Mouse (Mus musculus): ENCODE measurements around the gene Dpyd. TPM values are rescaled to one million over a fixed set of nuclear protein-coding genes. Genes with fewer than 3 reads are reported as not detected.

Gene Dpyd
- total and polyA plus RNA-seq, 2 experiments from 2014 or later, result 5.8 to 7.5 TPM

GRCm38 (mm10) chr3:119021255-119021654 lies 459.3 kb downstream of the Dpyd start:
- peak; percentile 82; the same call in 1 of the 2 replicates for ATAC-seq
- no peaks in the 10 kb centered on the region for H3K27me3 ChIP-seq (ENCODE audit: insufficient read depth, low read length)
- no peaks in the 10 kb centered on the region for H3K36me3 ChIP-seq (ENCODE audit: insufficient read depth)
- no peak for TF ChIP-seq CTCF (IDR thresholded peaks at IDR 0.05; ENCODE audit: low read depth)
- DNase-seq, result peak; percentile 29
- no peaks in the 10 kb centered on the region for H3K9me3 ChIP-seq (ENCODE audit: low read length)
- H3K27ac ChIP-seq (ENCODE audit: low read depth, low read length), result no peak overlapping the region
- no peak overlapping the region for H3K9ac ChIP-seq
- no peak overlapping the region for H3K4me2 ChIP-seq (ENCODE audit: low read depth)
- WGBS, result 14% methylated on average over 7 of the region's 7 CpGs
- no peak overlapping the region for H3K4me3 ChIP-seq (ENCODE audit: low read depth, low read length)
- H3K4me1 ChIP-seq (ENCODE audit: insufficient read depth), result no peaks in the 10 kb centered on the region

GRCm38 (mm10) chr3:119042611-119043010 lies 480.7 kb downstream of the Dpyd start:
- 33% methylated on average over 1 of the region's 1 CpGs for WGBS
- no peaks in the 10 kb centered on the region for H3K9me3 ChIP-seq (ENCODE audit: low read length)

GRCm38 (mm10) chr3:119056144-119056543 lies 494.2 kb downstream of the Dpyd start:
- Histone ChIP-seq H3K9ac (no peak overlapping the region), H3K27me3 (ENCODE audit: insufficient read depth, low read length) (no peaks in the 10 kb centered on the region), H3K27ac (ENCODE audit: low read depth, low read length) (no peak overlapping the region), H3K4me2 (ENCODE audit: low read depth) (no peak overlapping the region), H3K36me3 (ENCODE audit: insufficient read depth) (no peaks in the 10 kb centered on the region), H3K4me3 (ENCODE audit: low read depth, low read length) (no peak overlapping the region), H3K9me3 (ENCODE audit: low read length) (no peaks in the 10 kb centered on the region), H3K4me1 (ENCODE audit: insufficient read depth) (no peaks in the 10 kb centered on the region)
- no peak for ATAC-seq
- DNase-seq, result no peak
- 91% methylated on average over 1 of the region's 1 CpGs for WGBS
- no peak for TF ChIP-seq CTCF (IDR thresholded peaks at IDR 0.05; ENCODE audit: low read depth)

More at GRCm38 (mm10) chr3:119042611-119043010, 480.7 kb downstream of the Dpyd start:
- H3K4me2 ChIP-seq (ENCODE audit: low read depth), result no peak overlapping the region
- no peak for TF ChIP-seq CTCF (IDR thresholded peaks at IDR 0.05; ENCODE audit: low read depth)
- no peak overlapping the region for H3K27ac ChIP-seq (ENCODE audit: low read depth, low read length)
- no peaks in the 10 kb centered on the region for H3K4me1 ChIP-seq (ENCODE audit: insufficient read depth)
- DNase-seq (no peak), ATAC-seq (no peak)
- H3K4me3 ChIP-seq (ENCODE audit: low read depth, low read length), result no peak overlapping the region
- H3K9ac ChIP-seq, result no peak overlapping the region
- H3K27me3 ChIP-seq (ENCODE audit: insufficient read depth, low read length), result no peaks in the 10 kb centered on the region
- H3K36me3 ChIP-seq (ENCODE audit: insufficient read depth), result no peaks in the 10 kb centered on the region

GRCm38 (mm10) chr3:119063214-119063613 lies 501.3 kb downstream of the Dpyd start:
- H3K4me2 ChIP-seq (ENCODE audit: low read depth), result no peak overlapping the region
- no peak overlapping the region for H3K27ac ChIP-seq (ENCODE audit: low read depth, low read length)
- 15% methylated on average over 4 of the region's 4 CpGs for WGBS
- no peak overlapping the region for H3K9ac ChIP-seq
- DNase-seq, result peak; percentile 54
- H3K36me3 ChIP-seq (ENCODE audit: insufficient read depth), result no peaks in the 10 kb centered on the region
- no peak overlapping the region for H3K4me3 ChIP-seq (ENCODE audit: low read depth, low read length)
- no peak for TF ChIP-seq CTCF (IDR thresholded peaks at IDR 0.05; ENCODE audit: low read depth)
- no peaks in the 10 kb centered on the region for H3K4me1 ChIP-seq (ENCODE audit: insufficient read depth)
- H3K27me3 ChIP-seq (ENCODE audit: insufficient read depth, low read length), result no peaks in the 10 kb centered on the region
- ATAC-seq, result peak; percentile 34; the same call in 1 of the 2 replicates
- no peaks in the 10 kb centered on the region for H3K9me3 ChIP-seq (ENCODE audit: low read length)

- TF ChIP-seq CTCF (IDR thresholded peaks at IDR 0.05; ENCODE audit: low read depth), result no peak
- ATAC-seq (peak; percentile 72; the same call in 1 of the 2 replicates), DNase-seq (no peak)
- Histone ChIP-seq H3K27ac (ENCODE audit: low read depth, low read length) (no peak overlapping the region), H3K36me3 (ENCODE audit: insufficient read depth) (no peaks in the 10 kb centered on the region), H3K4me2 (ENCODE audit: low read depth) (no peak overlapping the region), H3K4me1 (ENCODE audit: insufficient read depth) (no peaks in the 10 kb centered on the region), H3K9ac (no peak overlapping the region), H3K9me3 (ENCODE audit: low read length) (no peaks in the 10 kb centered on the region), H3K4me3 (ENCODE audit: low read depth, low read length) (no peak overlapping the region), H3K27me3 (ENCODE audit: insufficient read depth, low read length) (no peaks in the 10 kb centered on the region)
- WGBS, result 8% methylated on average over 1 of the region's 1 CpGs
These were observed 501.7 kb downstream of the Dpyd start for GRCm38 (mm10) chr3:119063642-119064041.

GRCm38 (mm10) chr3:119064746-119065145 lies 502.8 kb downstream of the Dpyd start:
- Histone ChIP-seq H3K27me3 (ENCODE audit: insufficient read depth, low read length) (no peaks in the 10 kb centered on the region), H3K9ac (no peak overlapping the region), H3K36me3 (ENCODE audit: insufficient read depth) (no peaks in the 10 kb centered on the region), H3K4me3 (ENCODE audit: low read depth, low read length) (no peak overlapping the region), H3K27ac (ENCODE audit: low read depth, low read length) (no peak overlapping the region), H3K9me3 (ENCODE audit: low read length) (no peaks in the 10 kb centered on the region), H3K4me1 (ENCODE audit: insufficient read depth) (no peaks in the 10 kb centered on the region), H3K4me2 (ENCODE audit: low read depth) (no peak overlapping the region)
- no peak for TF ChIP-seq CTCF (IDR thresholded peaks at IDR 0.05; ENCODE audit: low read depth)
- WGBS, result 32% methylated on average over 7 of the region's 7 CpGs
- no peak for DNase-seq
- ATAC-seq, result no peak

- WGBS, result 36% methylated on average over 9 of the region's 9 CpGs
- no peaks in the 10 kb centered on the region for H3K36me3 ChIP-seq (ENCODE audit: insufficient read depth)
- H3K27me3 ChIP-seq (ENCODE audit: insufficient read depth, low read length), result no peaks in the 10 kb centered on the region
- H3K4me2 ChIP-seq (ENCODE audit: low read depth), result no peak overlapping the region
- H3K9me3 ChIP-seq (ENCODE audit: low read length), result no peaks in the 10 kb centered on the region
- ATAC-seq (peak; percentile 20; the same call in 1 of the 2 replicates), DNase-seq (no peak)
- TF ChIP-seq CTCF (IDR thresholded peaks at IDR 0.05; ENCODE audit: low read depth), result no peak
- H3K4me1 ChIP-seq (ENCODE audit: insufficient read depth), result no peaks in the 10 kb centered on the region
- H3K27ac ChIP-seq (ENCODE audit: low read depth, low read length), result no peak overlapping the region
- H3K9ac ChIP-seq, result no peak overlapping the region
- H3K4me3 ChIP-seq (ENCODE audit: low read depth, low read length), result no peak overlapping the region
These were observed 505.3 kb downstream of the Dpyd start for GRCm38 (mm10) chr3:119067221-119067620.

Data from forebrain, postnatal 0 days (tissue).